Mouse (Mus musculus) heart, adult 9 months (tissue): ENCODE results near the gene Slf1.

Experiments
- DNase-seq, 2 experiments: peaks; one replicate each; pipeline ENCODE4 v3.0.0; 2022; ENCODE audit warnings: low spot score in 2 of 2

Slf1 gene

GRCm38 (mm10) chr13:77134931-77135620 lies at the start of gene Slf1, which contains the start of gene 2210408I21Rik:
Gene Slf1, minus strand, starts transcription at chr13:77135473.
Gene 2210408I21Rik, plus strand, starts transcription at chr13:77135540.
- peak; percentile 86 to 87 for DNase-seq

GRCm38 (mm10) chr13:77177931-77178330 lies 42.7 kb upstream of the Slf1 start:
- no peak for DNase-seq

- no peak for DNase-seq
Observed at GRCm38 (mm10) chr13:77140890-77141289, 5.6 kb upstream of the Slf1 start.

- DNase-seq = no peak
Observed at GRCm38 (mm10) chr13:77135621-77135981, 328 bp upstream of the Slf1 start.

- no peak for DNase-seq
Observed at GRCm38 (mm10) chr13:77131132-77131531, 4.1 kb downstream of the Slf1 start.

- DNase-seq = no peak
Observed at GRCm38 (mm10) chr13:77128240-77128639, 7.0 kb downstream of the Slf1 start.

- DNase-seq = no peak
Observed at GRCm38 (mm10) chr13:77125159-77125558, 10.1 kb downstream of the Slf1 start.

GRCm38 (mm10) chr13:77118695-77119094 lies 16.6 kb downstream of the Slf1 start:
- DNase-seq = no peak

- no peak for DNase-seq
Observed at GRCm38 (mm10) chr13:77107734-77108133, 27.5 kb downstream of the Slf1 start.

GRCm38 (mm10) chr13:77092876-77093275 lies 42.4 kb downstream of the Slf1 start:
- DNase-seq = peak; percentile 2 to 6

GRCm38 (mm10) chr13:77072030-77072429 lies 63.2 kb downstream of the Slf1 start:
- DNase-seq = no peak

GRCm38 (mm10) chr13:77068847-77069246 lies 66.4 kb downstream of the Slf1 start:
- DNase-seq = no peak

GRCm38 (mm10) chr13:77063221-77063620 lies 72.1 kb downstream of the Slf1 start:
- no peak for DNase-seq

GRCm38 (mm10) chr13:77049736-77050135 lies 85.5 kb downstream of the Slf1 start:
- no peak for DNase-seq

GRCm38 (mm10) chr13:77048461-77048860 lies 86.8 kb downstream of the Slf1 start:
- no peak for DNase-seq

GRCm38 (mm10) chr13:77047179-77047931 lies 87.9 kb downstream of the Slf1 start:
- DNase-seq = no peak

GRCm38 (mm10) chr13:77046416-77046815 lies 88.9 kb downstream of the Slf1 start:
- DNase-seq = no peak

- peak in 1 of 2 experiments; percentile 5 for DNase-seq
Observed at GRCm38 (mm10) chr13:77045375-77045774, 89.9 kb downstream of the Slf1 start.

- DNase-seq = no peak
Observed at GRCm38 (mm10) chr13:77043375-77043774, 91.9 kb downstream of the Slf1 start.

- peak; percentile 6 to 7 for DNase-seq
Observed at GRCm38 (mm10) chr13:77029594-77029993, 105.7 kb downstream of the Slf1 start.

GRCm38 (mm10) chr13:77018851-77019250 lies 116.4 kb downstream of the Slf1 start:
- no peak for DNase-seq

- no peak for DNase-seq
Observed at GRCm38 (mm10) chr13:77003684-77004083, 131.6 kb downstream of the Slf1 start.

GRCm38 (mm10) chr13:77002628-77003027 lies 132.6 kb downstream of the Slf1 start:
- no peak for DNase-seq
